In the genomic region with DNA sequence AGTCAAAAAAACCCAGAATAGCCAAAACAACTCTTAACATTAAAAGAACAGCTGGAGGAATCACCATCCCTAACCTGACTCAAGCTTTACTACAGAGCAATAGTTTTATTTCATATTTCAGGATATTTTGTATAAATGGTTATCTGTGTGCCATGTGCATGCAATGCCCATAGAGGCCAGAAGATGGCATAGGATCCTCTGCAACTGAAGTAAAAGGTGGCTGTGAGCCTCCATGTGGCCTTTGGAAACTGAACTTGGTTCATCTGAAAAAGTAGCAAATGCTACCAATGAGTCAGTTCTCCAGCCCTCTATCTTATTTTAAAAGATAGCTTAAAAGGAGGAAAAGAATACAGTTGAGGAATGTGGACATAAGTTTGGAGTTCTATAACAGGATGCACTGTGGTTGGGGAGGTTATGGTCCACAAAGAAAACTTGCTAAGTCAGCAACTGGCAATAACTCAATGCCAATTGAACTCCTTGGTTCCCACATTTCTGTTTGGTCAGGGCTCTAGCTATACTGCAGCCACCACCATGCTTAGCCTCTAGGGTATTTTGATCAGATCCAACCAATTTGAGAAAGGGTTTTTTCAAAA, we compare ENCODE assay signal across 9 mouse cellular contexts. TPM values are rescaled to one million over a fixed set of nuclear protein-coding genes. Genes with fewer than 3 reads are reported as not detected.
DNase-seq lines count a peak whose midpoint lies in the region; ATAC-seq and TF ChIP-seq lines count a peak whose summit lies in the region.
"Had no signal": no experiment of that assay in that cellular context is flagged by ENCODE, and none has a peak within 500 bp of the region (broad histone marks: within the 10 kb centered on the region; RNA-seq: fewer than 3 reads in every experiment).

No protein-coding gene starts in this region.

- no peak for TF ChIP-seq POLR2A in brain, embryonic 14.5 days (IDR thresholded peaks at IDR 0.05; ENCODE audit: borderline replicate concordance, extremely low read depth, insufficient read depth, insufficient read length, poor library complexity, severe bottlenecking)

- ATAC-seq in hindbrain, postnatal 0 days = no peak
- ATAC-seq in hindbrain, embryonic 12.5 days (ENCODE audit: low FRiP score) = no peak
- ATAC-seq in inflammation-experienced regulatory T-cells, adult 6 months = peak; percentile 46
- no peak for ATAC-seq in forebrain, embryonic 12.5 days (ENCODE audit: low FRiP score)

- peak; percentile 26 for DNase-seq in hindbrain, postnatal 0 days (ENCODE audit: low spot score)
- peak; percentile 15 for DNase-seq in urinary bladder, postnatal 14 days (ENCODE audit: low spot score)
- DNase-seq in urinary bladder, postnatal 4 days (ENCODE audit: low spot score in 2 of 2) = no peak
- DNase-seq in brain, embryonic 14.5 days (ENCODE audit: low read depth) = peak; percentile 58
- DNase-seq in retina, postnatal 1 day = peak; percentile 36

- H3K4me3 ChIP-seq in hindbrain, postnatal 0 days (ENCODE audit: low read length) = no peak overlapping the region
- H3K4me3 ChIP-seq in hindbrain, embryonic 12.5 days = no peak overlapping the region
- H3K4me3 ChIP-seq in forebrain, embryonic 12.5 days (replicated peaks) = no peak overlapping the region
- H3K4me3 ChIP-seq: neural tube, embryonic 13.5 days had no signal

- no peak overlapping the region for H3K4me2 ChIP-seq in hindbrain, postnatal 0 days (ENCODE audit: low read depth, low read length)
- H3K4me2 ChIP-seq in hindbrain, embryonic 12.5 days (replicated peaks) = no peak overlapping the region
- H3K4me2 ChIP-seq in forebrain, embryonic 12.5 days = no peak overlapping the region
- H3K4me2 ChIP-seq: neural tube, embryonic 13.5 days had no signal

- H3K27ac ChIP-seq in hindbrain, postnatal 0 days = no peak overlapping the region
- no peak overlapping the region for H3K27ac ChIP-seq in hindbrain, embryonic 12.5 days
- no peak overlapping the region for H3K27ac ChIP-seq in forebrain, embryonic 12.5 days
- H3K27ac ChIP-seq: neural tube, embryonic 13.5 days had no signal

- no peaks in the 10 kb centered on the region for H3K36me3 ChIP-seq in hindbrain, postnatal 0 days (ENCODE audit: insufficient read depth, low read length)
- H3K36me3 ChIP-seq in hindbrain, embryonic 12.5 days = no peaks in the 10 kb centered on the region
- no peaks in the 10 kb centered on the region for H3K36me3 ChIP-seq in forebrain, embryonic 12.5 days (replicated peaks)
- H3K36me3 ChIP-seq: neural tube, embryonic 13.5 days had no signal

- peak; percentile 69 for TF ChIP-seq CTCF in hindbrain, postnatal 0 days (IDR thresholded peaks at IDR 0.05; ENCODE audit: low read depth)
- peak; percentile 60; the same call in 1 of the 2 replicates for TF ChIP-seq CTCF in brain, embryonic 14.5 days (IDR thresholded peaks at IDR 0.05; ENCODE audit: borderline replicate concordance, extremely low read depth, insufficient read depth, insufficient read length)

- H3K9ac ChIP-seq in hindbrain, postnatal 0 days (replicated peaks; ENCODE audit: low read length) = no peak overlapping the region
- H3K9ac ChIP-seq in hindbrain, embryonic 12.5 days = no peak overlapping the region
- no peak overlapping the region for H3K9ac ChIP-seq in forebrain, embryonic 12.5 days
- H3K9ac ChIP-seq: neural tube, embryonic 13.5 days had no signal

- no peaks in the 10 kb centered on the region for H3K27me3 ChIP-seq in hindbrain, postnatal 0 days (ENCODE audit: insufficient read depth, low read length)
- H3K27me3 ChIP-seq in hindbrain, embryonic 12.5 days = no peaks in the 10 kb centered on the region
- no peaks in the 10 kb centered on the region for H3K27me3 ChIP-seq in forebrain, embryonic 12.5 days
- H3K27me3 ChIP-seq: neural tube, embryonic 13.5 days had no signal

- no peaks in the 10 kb centered on the region for H3K4me1 ChIP-seq in hindbrain, postnatal 0 days (ENCODE audit: insufficient read depth, low read length)
- no peaks in the 10 kb centered on the region for H3K4me1 ChIP-seq in hindbrain, embryonic 12.5 days
- H3K4me1 ChIP-seq in forebrain, embryonic 12.5 days = no peaks in the 10 kb centered on the region
- H3K4me1 ChIP-seq: neural tube, embryonic 13.5 days had no signal

- no peaks in the 10 kb centered on the region for H3K9me3 ChIP-seq in hindbrain, postnatal 0 days (ENCODE audit: low read length)
- H3K9me3 ChIP-seq in hindbrain, embryonic 12.5 days (replicated peaks) = no peaks in the 10 kb centered on the region
- H3K9me3 ChIP-seq in forebrain, embryonic 12.5 days = no peaks in the 10 kb centered on the region
- H3K9me3 ChIP-seq: neural tube, embryonic 13.5 days had no signal

RNA-seq across cellular contexts. Expression of gene F9, which starts 13.9 kb away (rescaled TPM):
- not detected in 2 replicates for total RNA-seq in hindbrain, postnatal 0 days (2014; rRNA removed)
- 0.06 TPM in 1 of 2 replicates, not detected in the other for polyA plus RNA-seq in hindbrain, postnatal 0 days (2015; fragmentation: Nextera tagmentation; extraction: Ambion mirVana)
- polyA plus RNA-seq in hindbrain, embryonic 12.5 days (2016; fragmentation: Nextera tagmentation; extraction: Ambion mirVana) = not detected in 2 replicates
- polyA plus RNA-seq in brain, embryonic 14.5 days (2012; rRNA removed) = not detected in 2 replicates
- polyA plus RNA-seq in inflammation-experienced regulatory T-cells, adult 6 months (2017; shearing (Covaris generic)) = not detected
- not detected in 2 replicates for polyA plus RNA-seq in forebrain, embryonic 12.5 days (2016; fragmentation: Nextera tagmentation; extraction: Ambion mirVana)
- polyA plus RNA-seq: neural tube, embryonic 13.5 days had no signal

Comparison
In these comparisons a context has a peak if more than half of its experiments do, and no peak if none do; other contexts are left out.
1. DNase-seq: peak in hindbrain, postnatal 0 days (single experiment), urinary bladder, postnatal 14 days (single experiment), brain, embryonic 14.5 days (single experiment) and retina, postnatal 1 day (single experiment); none in urinary bladder, postnatal 4 days (0 of 2).